Mouse (Mus musculus) inflammation-experienced regulatory T-cells, adult 6 months (primary cell): ENCODE results near the gene Wipf1. TPM values are rescaled to one million over a fixed set of nuclear protein-coding genes. Genes with fewer than 3 reads are reported as not detected.

Source experiments
- ATAC-seq: one replicate; pipeline ENCODE4 v1.8.0; 2017
- polyA plus RNA-seq, 3 experiments: library from polyadenylated mRNA; unstranded; fragments of 100-300 nt; shearing (Covaris generic); gene quantifications; one replicate each; pipeline ENCODE4 v1.2.1; 2017

Gene Wipf1
- polyA plus RNA-seq, 3 experiments from 2014 or later = 61.5 to 101 (median 68.3) TPM

GRCm38 (mm10) chr2:73467071-73467851 is 62.3 kb downstream of the Wipf1 start:
- no peak for ATAC-seq

- ATAC-seq = no peak
Observed at GRCm38 (mm10) chr2:73466481-73466880, 63.1 kb downstream of the Wipf1 start.

GRCm38 (mm10) chr2:73463431-73464194 is 65.9 kb downstream of the Wipf1 start:
- ATAC-seq = peak; percentile 75

GRCm38 (mm10) chr2:73462757-73463339 is 66.7 kb downstream of the Wipf1 start:
- peak; percentile 12 for ATAC-seq

- ATAC-seq = no peak
Observed at GRCm38 (mm10) chr2:73462265-73462664, 67.3 kb downstream of the Wipf1 start.

GRCm38 (mm10) chr2:73460168-73460567 is 69.4 kb downstream of the Wipf1 start:
- no peak for ATAC-seq

- peak; percentile 54 for ATAC-seq
Observed at GRCm38 (mm10) chr2:73459607-73460153, 69.9 kb downstream of the Wipf1 start.

GRCm38 (mm10) chr2:73456886-73457285 is 72.6 kb downstream of the Wipf1 start:
- no peak for ATAC-seq

GRCm38 (mm10) chr2:73456154-73456553 is 73.4 kb downstream of the Wipf1 start:
- no peak for ATAC-seq

- no peak for ATAC-seq
Observed at GRCm38 (mm10) chr2:73455541-73455940, 74.0 kb downstream of the Wipf1 start.

GRCm38 (mm10) chr2:73454682-73455081 is 74.9 kb downstream of the Wipf1 start:
- no peak for ATAC-seq

- no peak for ATAC-seq
Observed at GRCm38 (mm10) chr2:73454186-73454585, 75.3 kb downstream of the Wipf1 start.

- ATAC-seq = peak; percentile 71
Observed at GRCm38 (mm10) chr2:73453717-73454116, 75.8 kb downstream of the Wipf1 start.

- no peak for ATAC-seq
Observed at GRCm38 (mm10) chr2:73453085-73453484, 76.4 kb downstream of the Wipf1 start.

- peak; percentile 52 for ATAC-seq
Observed at GRCm38 (mm10) chr2:73452556-73452955, 77.0 kb downstream of the Wipf1 start.

- ATAC-seq = no peak
Observed at GRCm38 (mm10) chr2:73451541-73451940, 78.0 kb downstream of the Wipf1 start.

- peak; percentile 59 for ATAC-seq
Observed at GRCm38 (mm10) chr2:73450172-73450715, 79.3 kb downstream of the Wipf1 start.

- ATAC-seq = no peak
Observed at GRCm38 (mm10) chr2:73443985-73444384, 85.5 kb downstream of the Wipf1 start.

GRCm38 (mm10) chr2:73442015-73442414 is 87.5 kb downstream of the Wipf1 start:
- ATAC-seq = peak; percentile 35

GRCm38 (mm10) chr2:73440319-73440718 is 89.2 kb downstream of the Wipf1 start:
- no peak for ATAC-seq

- ATAC-seq = no peak
Observed at GRCm38 (mm10) chr2:73436976-73437375, 92.6 kb downstream of the Wipf1 start.

GRCm38 (mm10) chr2:73435847-73436246 is 93.7 kb downstream of the Wipf1 start:
- ATAC-seq = peak; percentile 47

- no peak for ATAC-seq
Observed at GRCm38 (mm10) chr2:73431959-73432396, 97.6 kb downstream of the Wipf1 start.
